Mouse (Mus musculus): ENCODE data around the gene Nop56. TPM values are rescaled to one million over a fixed set of nuclear protein-coding genes. Genes with fewer than 3 reads are reported as not detected.

Nop56 gene
- polyA plus RNA-seq, 1 experiment from 2014 or later = 288 TPM

GRCm38 (mm10) chr2:130279600-130280091 is 5.4 kb downstream of the Nop56 start:
- no peaks in the 10 kb centered on the region for H3K27me3 ChIP-seq
- no peak overlapping the region for H3K4me2 ChIP-seq
- no peak for ATAC-seq
- no peak overlapping the region for H3K4me3 ChIP-seq
- H3K36me3 ChIP-seq (ENCODE audit: poor library complexity, severe bottlenecking) = peaks cover 64% of the 10 kb centered on the region
- no peaks in the 10 kb centered on the region for H3K9me3 ChIP-seq (replicated peaks)
- no peak overlapping the region for H3K27ac ChIP-seq
- H3K4me1 ChIP-seq = peaks cover 34% of the 10 kb centered on the region
- H3K9ac ChIP-seq = no peak overlapping the region
- WGBS = 49% methylated on average over 8 of the region's 8 CpGs

GRCm38 (mm10) chr2:130280224-130280623 is 6.0 kb downstream of the Nop56 start:
- WGBS = 64% methylated on average over 7 of the region's 7 CpGs
- H3K36me3 ChIP-seq (ENCODE audit: poor library complexity, severe bottlenecking) = peaks cover 64% of the 10 kb centered on the region

GRCm38 (mm10) chr2:130280818-130281217 is 6.6 kb downstream of the Nop56 start:
- H3K36me3 ChIP-seq (ENCODE audit: poor library complexity, severe bottlenecking) = peaks cover 58% of the 10 kb centered on the region
- H3K9me3 ChIP-seq (replicated peaks) = no peaks in the 10 kb centered on the region
- no peak overlapping the region for H3K27ac ChIP-seq
- no peaks in the 10 kb centered on the region for H3K27me3 ChIP-seq
- H3K4me1 ChIP-seq = peaks cover 33% of the 10 kb centered on the region
- no peak for ATAC-seq
- no peak overlapping the region for H3K4me2 ChIP-seq
- H3K9ac ChIP-seq = no peak overlapping the region
- WGBS = 61% methylated on average over 4 of the region's 4 CpGs
- H3K4me3 ChIP-seq = no peak overlapping the region

More at GRCm38 (mm10) chr2:130280224-130280623, 6.0 kb downstream of the Nop56 start:
- Histone ChIP-seq H3K9ac (no peak overlapping the region), H3K9me3 (replicated peaks) (no peaks in the 10 kb centered on the region), H3K27me3 (no peaks in the 10 kb centered on the region), H3K4me1 (peaks cover 36% of the 10 kb centered on the region), H3K4me3 (no peak overlapping the region), H3K4me2 (no peak overlapping the region), H3K27ac (no peak overlapping the region)
- no peak for ATAC-seq

GRCm38 (mm10) chr2:130283854-130284654 is 9.8 kb downstream of the Nop56 start, which contains the start of gene Idh3b:
Gene Idh3b, minus strand, starts transcription at chr2:130284547.
- Histone ChIP-seq H3K4me3 (peak within 1 kb of the TSS; percentile 89), H3K9me3 (replicated peaks) (no peaks in the 10 kb centered on the region), H3K36me3 (ENCODE audit: poor library complexity, severe bottlenecking) (peaks cover 28% of the 10 kb centered on the region), H3K4me1 (peaks cover 20% of the 10 kb centered on the region), H3K27ac (peak within 1 kb of the TSS; percentile 59), H3K4me2 (peak within 1 kb of the TSS; percentile 99), H3K27me3 (no peaks in the 10 kb centered on the region), H3K9ac (peak within 1 kb of the TSS; percentile 85)
- under 1% methylated on average over 51 of the region's 51 CpGs for WGBS
- ATAC-seq = peak; percentile 92

GRCm38 (mm10) chr2:130289086-130289485 is 14.9 kb downstream of the Nop56 start:
- Histone ChIP-seq H3K27me3 (0 out of 2 replicates have a peak, but pooled peaks cover 5% of the 10 kb centered on the region), H3K4me2 (no peak overlapping the region), H3K27ac (no peak overlapping the region), H3K36me3 (ENCODE audit: poor library complexity, severe bottlenecking) (no peaks in the 10 kb centered on the region), H3K9me3 (replicated peaks) (no peaks in the 10 kb centered on the region), H3K4me3 (no peak overlapping the region), H3K4me1 (peaks cover 22% of the 10 kb centered on the region), H3K9ac (no peak overlapping the region)
- 68% methylated on average over 4 of the region's 4 CpGs for WGBS
- no peak for ATAC-seq

- H3K36me3 ChIP-seq (ENCODE audit: poor library complexity, severe bottlenecking) = no peaks in the 10 kb centered on the region
- no peaks in the 10 kb centered on the region for H3K9me3 ChIP-seq (replicated peaks)
- peaks cover 8% of the 10 kb centered on the region; the same call in 1 of the 2 replicates for H3K27me3 ChIP-seq
- WGBS = 14% methylated on average over 8 of the region's 8 CpGs
- 0 out of 2 replicates have a peak overlapping the region, but pooled peaks have one; percentile 23 for H3K9ac ChIP-seq
- peaks cover 28% of the 10 kb centered on the region for H3K4me1 ChIP-seq
- peak; percentile 53 for ATAC-seq
- H3K4me2 ChIP-seq = 0 out of 2 replicates have a peak overlapping the region, but pooled peaks have one; percentile 14
- H3K27ac ChIP-seq = no peak overlapping the region
- H3K4me3 ChIP-seq = no peak overlapping the region
Observed at GRCm38 (mm10) chr2:130291434-130291833, 17.2 kb downstream of the Nop56 start.

GRCm38 (mm10) chr2:130293009-130293408 is 18.8 kb downstream of the Nop56 start:
- H3K36me3 ChIP-seq (ENCODE audit: poor library complexity, severe bottlenecking) = peaks cover 5% of the 10 kb centered on the region; the same call in 1 of the 2 replicates
- no peak for ATAC-seq
- H3K4me3 ChIP-seq = no peak overlapping the region

GRCm38 (mm10) chr2:130293486-130293885 is 19.3 kb downstream of the Nop56 start:
- ATAC-seq = no peak; the same call in 1 of the 2 replicates
- Histone ChIP-seq H3K27me3 (peaks cover 8% of the 10 kb centered on the region), H3K4me1 (peaks cover 38% of the 10 kb centered on the region), H3K9me3 (replicated peaks) (no peaks in the 10 kb centered on the region), H3K27ac (no peak overlapping the region), H3K4me3 (no peak overlapping the region), H3K4me2 (0 out of 2 replicates have a peak overlapping the region, but pooled peaks have one; percentile 5), H3K9ac (no peak overlapping the region), H3K36me3 (ENCODE audit: poor library complexity, severe bottlenecking) (peaks cover 9% of the 10 kb centered on the region; the same call in 1 of the 2 replicates)
- 6% methylated on average over 4 of the region's 4 CpGs for WGBS

More at GRCm38 (mm10) chr2:130293009-130293408, 18.8 kb downstream of the Nop56 start:
- Histone ChIP-seq H3K9me3 (replicated peaks) (no peaks in the 10 kb centered on the region), H3K4me2 (no peak overlapping the region), H3K27ac (no peak overlapping the region), H3K4me1 (peaks cover 38% of the 10 kb centered on the region), H3K9ac (no peak overlapping the region), H3K27me3 (peaks cover 8% of the 10 kb centered on the region)
- 67% methylated on average over 3 of the region's 3 CpGs for WGBS

GRCm38 (mm10) chr2:130294218-130294935 is 20.1 kb downstream of the Nop56 start:
- Histone ChIP-seq H3K9me3 (replicated peaks) (no peaks in the 10 kb centered on the region), H3K27ac (peak overlapping the region; percentile 76), H3K4me3 (peak overlapping the region; percentile 71), H3K4me2 (peak overlapping the region; percentile 70), H3K4me1 (peaks cover 38% of the 10 kb centered on the region), H3K36me3 (ENCODE audit: poor library complexity, severe bottlenecking) (peaks cover 16% of the 10 kb centered on the region), H3K9ac (peak overlapping the region; percentile 92), H3K27me3 (peaks cover 8% of the 10 kb centered on the region)
- 10% methylated on average over 20 of the region's 20 CpGs for WGBS
- no peak for ATAC-seq

- H3K4me1 ChIP-seq = peaks cover 38% of the 10 kb centered on the region
- peak within 1 kb of the TSS; percentile 76 for H3K27ac ChIP-seq
- H3K9me3 ChIP-seq (replicated peaks) = no peaks in the 10 kb centered on the region
- WGBS = 2% methylated on average over 33 of the region's 39 CpGs
- peak within 1 kb of the TSS; percentile 70 for H3K4me2 ChIP-seq
- peak within 1 kb of the TSS; percentile 71 for H3K4me3 ChIP-seq
- H3K27me3 ChIP-seq = peaks cover 8% of the 10 kb centered on the region
- H3K36me3 ChIP-seq (ENCODE audit: poor library complexity, severe bottlenecking) = peaks cover 22% of the 10 kb centered on the region
- H3K9ac ChIP-seq = peak within 1 kb of the TSS; percentile 92
- ATAC-seq = peak; percentile 78
Observed at GRCm38 (mm10) chr2:130294936-130295277, 20.7 kb downstream of the Nop56 start, which contains the start of gene Ebf4. Gene Ebf4, plus strand, starts transcription at chr2:130295169.

- Histone ChIP-seq H3K9me3 (replicated peaks) (no peaks in the 10 kb centered on the region), H3K4me1 (peaks cover 38% of the 10 kb centered on the region)
Observed at GRCm38 (mm10) chr2:130295331-130296133, 21.3 kb downstream of the Nop56 start.

More at GRCm38 (mm10) chr2:130295331-130296133, 21.3 kb downstream of the Nop56 start:
- peak overlapping the region; percentile 92 for H3K9ac ChIP-seq
- H3K27ac ChIP-seq = peak overlapping the region; percentile 76
- H3K27me3 ChIP-seq = peaks cover 8% of the 10 kb centered on the region
- peak overlapping the region; percentile 70 for H3K4me2 ChIP-seq
- ATAC-seq = peak; percentile 72
- H3K36me3 ChIP-seq (ENCODE audit: poor library complexity, severe bottlenecking) = peaks cover 26% of the 10 kb centered on the region
- H3K4me3 ChIP-seq = peak overlapping the region; percentile 71
- under 1% methylated on average over 25 of the region's 99 CpGs for WGBS
